In the genomic region with DNA sequence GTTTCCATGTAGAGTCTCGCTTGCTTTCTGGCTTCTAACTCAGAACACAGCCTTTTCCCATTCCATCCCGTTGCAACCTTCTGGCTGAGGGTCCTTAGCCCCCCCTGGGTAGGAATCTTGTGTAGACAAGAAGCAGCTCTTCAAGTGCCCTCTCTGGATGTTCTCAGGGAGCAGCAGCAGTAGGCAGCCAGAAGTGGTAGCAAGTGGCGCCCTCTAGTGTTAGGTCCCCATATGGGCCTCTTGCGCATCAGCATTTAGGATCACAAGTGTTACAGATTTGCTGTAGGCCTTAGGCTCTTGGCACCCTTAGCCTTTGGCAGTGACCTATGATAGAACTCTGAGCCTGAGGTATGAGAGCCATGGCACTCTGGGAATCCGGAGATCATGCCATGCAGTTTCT, we compare ENCODE assay signal across 9 mouse cellular contexts.
DNase-seq lines count a peak whose midpoint lies in the region; ATAC-seq and TF ChIP-seq lines count a peak whose summit lies in the region.
"Had no signal": no experiment of that assay in that cellular context is flagged by ENCODE, and none has a peak within 500 bp of the region (broad histone marks: within the 10 kb centered on the region; RNA-seq: fewer than 3 reads in every experiment).

No protein-coding gene starts in this region.

- TF ChIP-seq CTCF in heart, postnatal 0 days (IDR thresholded peaks at IDR 0.05; ENCODE audit: low read depth): peak; percentile 67

- peak; percentile 23 for DNase-seq in heart, postnatal 0 days (ENCODE audit: low spot score)
- DNase-seq in heart, embryonic 10.5 days (ENCODE audit: low spot score): no peak
- DNase-seq in 416B (ENCODE audit: low read depth): peak; percentile 63
- DNase-seq in ZHBTc4 (ENCODE audit: low read depth, low spot score): peak; percentile 64
- peak; percentile 62 for DNase-seq in embryo, embryonic 11 days
- DNase-seq in kidney, postnatal 4 days: peak; percentile 77
- peak; percentile 68 for DNase-seq in thymus, postnatal 0 days (ENCODE audit: low spot score)

- no peaks in the 10 kb centered on the region for H3K4me1 ChIP-seq in heart, postnatal 0 days (ENCODE audit: control insufficient read depth, insufficient read depth)
- no peaks in the 10 kb centered on the region for H3K4me1 ChIP-seq in heart, embryonic 10.5 days
- H3K4me1 ChIP-seq: embryonic facial prominence, embryonic 12.5 days had no signal

- TF ChIP-seq EP300 in heart, postnatal 0 days (IDR thresholded peaks at IDR 0.05; ENCODE audit: low read depth): no peak

- H3K36me3 ChIP-seq in heart, postnatal 0 days (replicated peaks; ENCODE audit: control insufficient read depth, insufficient read depth, low read length): no peaks in the 10 kb centered on the region
- no peaks in the 10 kb centered on the region for H3K36me3 ChIP-seq in heart, embryonic 10.5 days
- H3K36me3 ChIP-seq: embryonic facial prominence, embryonic 12.5 days had no signal

- ATAC-seq in heart, postnatal 0 days (ENCODE audit: insufficient read depth, low read depth): no peak
- ATAC-seq in megakaryocyte, adult 5-6 weeks (ENCODE audit: poor library complexity, severe bottlenecking): peak; percentile 87

- H3K9ac ChIP-seq in heart, postnatal 0 days (replicated peaks; ENCODE audit: low read depth, low read length): no peak overlapping the region
- H3K9ac ChIP-seq: embryonic facial prominence, embryonic 12.5 days had no signal

- no peak overlapping the region for H3K27ac ChIP-seq in heart, postnatal 0 days (ENCODE audit: low read depth)
- H3K27ac ChIP-seq in heart, embryonic 10.5 days: no peak overlapping the region
- H3K27ac ChIP-seq: embryonic facial prominence, embryonic 12.5 days had no signal

- no peak overlapping the region for H3K4me2 ChIP-seq in heart, postnatal 0 days (ENCODE audit: low read depth, low read length)
- H3K4me2 ChIP-seq: embryonic facial prominence, embryonic 12.5 days had no signal

- 58% methylated on average over 5 of the region's 5 CpGs for WGBS in heart, postnatal 0 days
- WGBS in heart, embryonic 10.5 days: 57% methylated on average over 5 of the region's 5 CpGs

- no peaks in the 10 kb centered on the region for H3K9me3 ChIP-seq in heart, postnatal 0 days (replicated peaks; ENCODE audit: control insufficient read depth, low read length)
- no peaks in the 10 kb centered on the region for H3K9me3 ChIP-seq in heart, embryonic 10.5 days
- H3K9me3 ChIP-seq: embryonic facial prominence, embryonic 12.5 days had no signal

- no peak overlapping the region for H3K4me3 ChIP-seq in heart, postnatal 0 days (ENCODE audit: low read depth, low read length)
- no peak overlapping the region for H3K4me3 ChIP-seq in heart, embryonic 10.5 days
- H3K4me3 ChIP-seq: embryonic facial prominence, embryonic 12.5 days had no signal

- no peaks in the 10 kb centered on the region for H3K27me3 ChIP-seq in heart, postnatal 0 days (ENCODE audit: control insufficient read depth, insufficient read depth, low read length)
- H3K27me3 ChIP-seq in heart, embryonic 10.5 days (ENCODE audit: insufficient read depth, poor library complexity, severe bottlenecking): no peaks in the 10 kb centered on the region
- H3K27me3 ChIP-seq: embryonic facial prominence, embryonic 12.5 days had no signal
